Mouse (Mus musculus): ENCODE measurements around the gene Zbtb14.
A peak's percentile ranks its signal among the peaks of the same experiment; 100 is the strongest.

Zbtb14 gene

GRCm38 (mm10) chr17:69382511-69383100 lies at the start of gene Zbtb14:
TSS of gene Zbtb14 (plus strand) at chr17:69383050.
- peak; percentile 96 for DNase-seq (ENCODE audit: low spot score in 2 of 2)

- no peak for DNase-seq (ENCODE audit: low spot score in 2 of 2)
Observed at GRCm38 (mm10) chr17:69346056-69346455, 36.8 kb upstream of the Zbtb14 start.

- DNase-seq (ENCODE audit: low spot score in 2 of 2): peak; percentile 41 to 46
Observed at GRCm38 (mm10) chr17:69349014-69349531, 33.8 kb upstream of the Zbtb14 start.

- DNase-seq (ENCODE audit: low spot score in 2 of 2): no peak
Observed at GRCm38 (mm10) chr17:69365049-69365448, 17.8 kb upstream of the Zbtb14 start.

DNA sequence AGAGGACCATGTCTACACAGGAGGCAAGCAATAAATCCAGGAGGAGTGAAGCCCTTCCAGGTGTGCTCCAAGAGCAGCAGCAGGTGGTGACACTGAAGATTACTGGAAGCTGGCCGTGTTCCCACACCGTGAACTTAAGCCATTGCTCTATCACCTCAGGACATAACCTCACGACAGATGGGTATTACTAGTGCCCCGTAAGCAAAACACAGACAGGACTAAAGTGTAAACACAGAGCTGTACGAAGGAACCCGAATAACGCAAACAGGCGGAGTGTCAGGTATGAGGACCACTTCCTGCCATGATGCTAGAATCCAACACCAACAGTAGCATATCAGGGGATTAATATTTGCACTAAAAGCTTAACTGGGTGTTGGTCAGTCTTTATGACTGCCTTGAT lies 2.0 kb upstream of the Zbtb14 start:
- no peak for DNase-seq (ENCODE audit: low spot score in 2 of 2)

- DNase-seq (ENCODE audit: low spot score in 2 of 2): peak; percentile 80 to 85
Observed at GRCm38 (mm10) chr17:69383201-69383940, 521 bp downstream of the Zbtb14 start.

DNA sequence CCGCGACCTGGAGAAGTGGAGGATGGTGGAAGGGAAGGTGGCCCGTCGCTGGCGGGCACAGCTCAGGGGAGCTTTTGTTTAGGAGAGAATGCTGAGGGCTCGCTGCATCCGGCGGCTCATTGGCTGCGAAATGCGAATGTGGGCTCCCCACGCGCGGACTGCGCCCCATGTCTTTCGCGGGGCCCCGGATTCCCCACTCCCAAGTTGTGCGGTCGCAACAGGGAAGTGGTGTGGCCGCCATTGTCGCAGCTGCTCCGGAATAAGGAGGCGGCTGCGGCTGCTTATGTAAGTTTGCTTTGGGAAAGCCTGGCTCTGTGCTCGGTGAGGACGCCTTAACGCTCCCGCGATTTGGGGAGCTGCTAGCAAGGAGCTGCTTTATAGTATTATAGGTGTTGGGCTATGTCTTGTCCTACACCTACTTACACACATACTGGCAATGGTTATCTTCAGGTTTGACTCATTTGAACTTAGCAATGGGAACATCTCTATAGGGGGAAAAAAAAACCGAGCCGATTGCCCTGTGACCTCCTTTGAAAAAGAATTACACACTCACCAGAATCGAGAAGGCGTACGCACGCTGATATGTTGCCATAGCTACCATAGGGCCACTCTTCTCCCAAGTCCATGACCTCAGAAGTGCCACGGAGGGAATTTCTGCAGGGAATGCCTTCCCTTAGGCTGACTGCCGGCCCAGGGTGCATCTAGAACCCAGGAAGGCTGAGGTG lies 1.3 kb downstream of the Zbtb14 start:
- DNase-seq (ENCODE audit: low spot score in 2 of 2): peak; percentile 77 to 82

GRCm38 (mm10) chr17:69396147-69397033 lies 13.5 kb downstream of the Zbtb14 start:
- DNase-seq (ENCODE audit: low spot score in 2 of 2): no peak

GRCm38 (mm10) chr17:69397163-69397562 lies 14.3 kb downstream of the Zbtb14 start:
- DNase-seq (ENCODE audit: low spot score in 2 of 2): no peak

DNA sequence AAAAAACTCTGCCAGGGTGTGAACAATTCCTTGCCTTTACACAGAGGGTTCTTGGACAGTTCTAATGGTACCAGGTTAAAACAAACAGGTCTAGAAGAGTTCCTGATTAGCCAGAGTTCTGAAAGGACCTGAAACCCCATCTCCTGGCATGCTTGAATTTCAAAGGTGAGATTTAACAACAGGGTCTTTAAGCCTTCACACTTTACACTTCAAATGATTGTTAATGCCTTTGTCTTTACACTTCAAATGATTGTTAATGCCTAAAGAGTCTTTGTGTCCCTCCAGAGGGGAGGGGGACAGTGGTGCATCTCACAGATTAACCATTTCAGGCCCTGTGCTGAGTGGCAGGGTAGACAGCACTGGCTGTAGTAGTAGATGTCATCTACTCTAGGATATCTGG lies 15.2 kb downstream of the Zbtb14 start:
- DNase-seq (ENCODE audit: low spot score in 2 of 2): no peak

DNA sequence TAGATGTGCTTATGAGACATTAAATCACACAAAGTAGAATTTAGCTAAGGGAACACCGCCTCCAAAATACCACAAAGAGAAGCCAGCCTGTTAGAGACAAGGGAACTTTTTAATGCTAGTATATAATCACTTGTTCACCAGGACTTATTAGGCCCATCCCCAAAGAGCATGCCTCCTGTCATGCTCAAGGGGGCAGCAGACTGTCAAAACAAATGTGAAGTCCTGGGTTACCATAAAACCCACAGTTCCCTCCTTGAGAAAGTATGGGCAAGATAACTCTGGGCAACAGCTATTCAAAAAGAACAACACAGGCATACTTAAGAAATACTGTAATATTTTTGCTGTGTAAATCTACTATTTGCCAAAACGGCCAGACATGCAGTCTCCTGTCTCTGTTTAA lies 18.3 kb downstream of the Zbtb14 start:
- DNase-seq (ENCODE audit: low spot score in 2 of 2): no peak

DNA sequence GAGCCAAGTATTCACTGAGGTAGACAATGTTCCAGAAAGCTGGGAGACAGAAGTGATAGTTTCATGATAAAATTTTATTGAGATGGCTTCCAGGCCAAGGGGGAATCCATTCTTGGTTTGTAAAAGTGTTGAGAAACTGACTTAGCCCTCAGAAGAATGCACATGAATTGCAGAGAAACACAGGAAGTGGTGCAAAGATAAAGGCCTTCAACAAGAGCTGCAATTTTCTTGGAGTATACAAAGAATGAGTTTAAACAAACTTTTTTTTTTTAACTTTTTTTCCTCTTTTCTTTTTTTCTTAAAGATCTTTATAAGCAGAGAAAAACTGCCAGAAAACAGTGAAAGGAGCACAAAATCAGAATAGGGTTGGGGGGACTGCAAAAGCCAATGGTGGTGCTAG lies 33.3 kb downstream of the Zbtb14 start:
- DNase-seq (ENCODE audit: low spot score in 2 of 2): no peak

GRCm38 (mm10) chr17:69416920-69417661 lies 34.2 kb downstream of the Zbtb14 start:
- peak; percentile 95 to 96 for DNase-seq (ENCODE audit: low spot score in 2 of 2)

GRCm38 (mm10) chr17:69417724-69418373 lies 35.0 kb downstream of the Zbtb14 start:
- no peak for DNase-seq (ENCODE audit: low spot score in 2 of 2)

- no peak for DNase-seq (ENCODE audit: low spot score in 2 of 2)
Observed at GRCm38 (mm10) chr17:69421592-69421991, 38.7 kb downstream of the Zbtb14 start.

GRCm38 (mm10) chr17:69437836-69438235 lies 55.0 kb downstream of the Zbtb14 start:
- DNase-seq (ENCODE audit: low spot score in 2 of 2): no peak

DNA sequence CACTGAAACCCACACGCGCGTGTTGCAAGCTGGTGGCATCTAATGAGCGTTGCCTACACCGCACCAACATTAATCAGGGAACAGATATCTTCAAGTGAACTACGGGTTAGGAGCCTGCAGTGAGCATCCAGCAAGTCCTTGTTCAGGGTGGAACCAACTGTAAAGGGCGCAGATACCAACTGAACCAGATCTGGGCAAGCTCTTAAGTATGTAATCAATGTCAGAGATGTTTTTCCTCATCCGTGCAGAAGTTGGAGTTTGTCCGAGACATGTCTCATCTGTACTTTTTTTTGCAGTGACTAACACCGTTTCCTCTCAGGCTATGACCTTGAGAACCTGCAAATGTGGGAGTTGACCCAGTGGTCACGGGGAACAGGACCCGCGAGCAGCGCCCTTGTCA lies 55.6 kb downstream of the Zbtb14 start:
- no peak for DNase-seq (ENCODE audit: low spot score in 2 of 2)

GRCm38 (mm10) chr17:69438990-69439491 lies 56.2 kb downstream of the Zbtb14 start, which contains the start of gene Akain1:
TSS of gene Akain1 (plus strand) at chr17:69439326.
- DNase-seq (ENCODE audit: low spot score in 2 of 2): peak; percentile 36 to 59

GRCm38 (mm10) chr17:69439571-69440480 lies 57.0 kb downstream of the Zbtb14 start:
- peak; percentile 35 to 38 for DNase-seq (ENCODE audit: low spot score in 2 of 2)

Measured in right cerebral cortex, postnatal 10 days (tissue).